Mouse (Mus musculus): Measurements from ENCODE around the gene Mst1.
A peak's percentile ranks its signal among the peaks of the same experiment; 100 is the strongest.

The Mst1 gene

GRCm38 (mm10) chr9:108056361-108057261 is 23.6 kb upstream of the Mst1 start:
- DNase-seq (ENCODE audit: low spot score in 2 of 2) = no peak

GRCm38 (mm10) chr9:108057262-108057562 is 23.0 kb upstream of the Mst1 start:
- no peak for DNase-seq (ENCODE audit: low spot score in 2 of 2)

- no peak for DNase-seq (ENCODE audit: low spot score in 2 of 2)
Measured at GRCm38 (mm10) chr9:108058291-108058690, 21.9 kb upstream of the Mst1 start.

- DNase-seq (ENCODE audit: low spot score in 2 of 2) = no peak
Measured at GRCm38 (mm10) chr9:108062142-108062541, 18.1 kb upstream of the Mst1 start.

GRCm38 (mm10) chr9:108063361-108063760 is 16.9 kb upstream of the Mst1 start:
- no peak for DNase-seq (ENCODE audit: low spot score in 2 of 2)

GRCm38 (mm10) chr9:108065491-108066011 is 14.7 kb upstream of the Mst1 start:
- DNase-seq (ENCODE audit: low spot score in 2 of 2) = peak; percentile 37 to 58

GRCm38 (mm10) chr9:108067199-108067598 is 13.0 kb upstream of the Mst1 start:
- DNase-seq (ENCODE audit: low spot score in 2 of 2) = no peak

- peak; percentile 56 to 79 for DNase-seq (ENCODE audit: low spot score in 2 of 2)
Measured at GRCm38 (mm10) chr9:108067900-108068299, 12.3 kb upstream of the Mst1 start.

- no peak for DNase-seq (ENCODE audit: low spot score in 2 of 2)
Measured at GRCm38 (mm10) chr9:108069007-108069406, 11.2 kb upstream of the Mst1 start.

GRCm38 (mm10) chr9:108069529-108069928 is 10.7 kb upstream of the Mst1 start:
- DNase-seq (ENCODE audit: low spot score in 2 of 2) = no peak

- DNase-seq (ENCODE audit: low spot score in 2 of 2) = no peak
Measured at GRCm38 (mm10) chr9:108071801-108072200, 8.4 kb upstream of the Mst1 start.

GRCm38 (mm10) chr9:108072481-108072924 is 7.7 kb upstream of the Mst1 start:
- DNase-seq (ENCODE audit: low spot score in 2 of 2) = no peak

GRCm38 (mm10) chr9:108073141-108073930 is 6.9 kb upstream of the Mst1 start:
- no peak for DNase-seq (ENCODE audit: low spot score in 2 of 2)

- DNase-seq (ENCODE audit: low spot score in 2 of 2) = no peak
Measured at GRCm38 (mm10) chr9:108082549-108082948, 2.3 kb downstream of the Mst1 start.

GRCm38 (mm10) chr9:108082988-108083431 is 2.8 kb downstream of the Mst1 start, which contains the start of gene Rnf123:
Gene Rnf123 (minus strand): TSS chr9:108083346.
- DNase-seq (ENCODE audit: low spot score in 2 of 2) = no peak

- no peak for DNase-seq (ENCODE audit: low spot score in 2 of 2)
Measured at GRCm38 (mm10) chr9:108083561-108083960, 3.3 kb downstream of the Mst1 start.

GRCm38 (mm10) chr9:108085261-108085660 is 5.0 kb downstream of the Mst1 start:
- DNase-seq (ENCODE audit: low spot score in 2 of 2) = no peak

GRCm38 (mm10) chr9:108090611-108091120 is 10.4 kb downstream of the Mst1 start:
- DNase-seq (ENCODE audit: low spot score in 2 of 2) = no peak

GRCm38 (mm10) chr9:108093586-108093985 is 13.3 kb downstream of the Mst1 start:
- no peak for DNase-seq (ENCODE audit: low spot score in 2 of 2)

- DNase-seq (ENCODE audit: low spot score in 2 of 2) = peak; percentile 92 to 95
Measured at GRCm38 (mm10) chr9:108094184-108094941, 14.1 kb downstream of the Mst1 start, which contains the start of gene Apeh. Gene Apeh (minus strand): TSS chr9:108094606.

GRCm38 (mm10) chr9:108094998-108095411 is 14.8 kb downstream of the Mst1 start:
- no peak for DNase-seq (ENCODE audit: low spot score in 2 of 2)

All from thymus, postnatal 10 days (tissue).